Mouse (Mus musculus): Measurements from ENCODE around the gene Zfp513. TPM values are rescaled to one million over a fixed set of nuclear protein-coding genes. Genes with fewer than 3 reads are reported as not detected.
"Not testable (repeated sequence)": the region's sequence is repeated elsewhere in the genome, so short reads cannot be mapped to it uniquely, and the experiment has no call there.

Gene Zfp513
- 10 to 100 TPM; 26.8 to 29.3 TPM for total RNA-seq (2021)

GRCm38 (mm10) chr5:31201742-31202590, at the start of gene Zfp513:
TSS of gene Zfp513 (minus strand) at chr5:31202303.
- DNase-seq (ENCODE audit: low spot score in 2 of 2) = peak; percentile 97
- intact Hi-C loops (cut with DNase I) = loop anchor here (1.0 kb wide), 1 partner anchor 9 kb away; the partner anchor contains the start of genes Eif2b4 and Snx17

GRCm38 (mm10) chr5:31251541-31252101, 49.5 kb upstream of the Zfp513 start, which contains the start of gene Krtcap3:
TSS of gene Krtcap3 (plus strand) at chr5:31251691.
- intact Hi-C loops (cut with DNase I) = no loop called here
- peak in 1 of 2 experiments; percentile 43 for DNase-seq (ENCODE audit: low spot score in 2 of 2)

- DNase-seq (ENCODE audit: low spot score in 2 of 2) = no peak
- intact Hi-C loops (cut with DNase I) = no loop called here
Measured at GRCm38 (mm10) chr5:31250716-31251115, 48.6 kb upstream of the Zfp513 start.

GRCm38 (mm10) chr5:31242191-31242590, 40.1 kb upstream of the Zfp513 start:
- intact Hi-C loops (cut with DNase I) = no loop called here

GRCm38 (mm10) chr5:31241522-31242034, 39.5 kb upstream of the Zfp513 start:
- intact Hi-C loops (cut with DNase I) = loop anchor here (2.0 kb wide), 1 partner anchor 49 kb away; the partner anchor contains the start of gene Ift172
- no peak for DNase-seq (ENCODE audit: low spot score in 2 of 2)

More at GRCm38 (mm10) chr5:31242191-31242590, 40.1 kb upstream of the Zfp513 start:
- no peak for DNase-seq (ENCODE audit: low spot score in 2 of 2)

- intact Hi-C loops (cut with DNase I) = loop anchor here (1.0 to 2.0 kb wide), 2 partner anchors 21 to 50 kb away; partner anchors contain the start of genes Ift172 and Ppm1g
- DNase-seq (ENCODE audit: low spot score in 2 of 2) = peak; percentile 94 to 97
Measured at GRCm38 (mm10) chr5:31240637-31241521, 38.8 kb upstream of the Zfp513 start, which contains the start of the genes Nrbp1 and Gm9970. TSS of gene Nrbp1 (plus strand) at chr5:31240864. TSS of gene Gm9970 (minus strand) at chr5:31241232.

GRCm38 (mm10) chr5:31226641-31227040, 24.5 kb upstream of the Zfp513 start:
- DNase-seq (ENCODE audit: low spot score in 2 of 2) = no peak
- intact Hi-C loops (cut with DNase I) = no loop called here

- intact Hi-C loops (cut with DNase I) = no loop called here
- no peak for DNase-seq (ENCODE audit: low spot score in 2 of 2)
Measured at GRCm38 (mm10) chr5:31222696-31223095, 20.6 kb upstream of the Zfp513 start.

- intact Hi-C loops (cut with DNase I) = no loop called here
- no peak for DNase-seq (ENCODE audit: low spot score in 2 of 2)
Measured at GRCm38 (mm10) chr5:31221304-31221945, 19.3 kb upstream of the Zfp513 start.

- peak; percentile 97 for DNase-seq (ENCODE audit: low spot score in 2 of 2)
- intact Hi-C loops (cut with DNase I) = loop anchor here (1.0 kb wide), 1 partner anchor 20 kb away; the partner anchor contains the start of gene Nrbp1
Measured at GRCm38 (mm10) chr5:31220448-31221303, 18.6 kb upstream of the Zfp513 start, which contains the start of gene Ppm1g. TSS of gene Ppm1g (minus strand) at chr5:31220687.

GRCm38 (mm10) chr5:31219911-31220447, 17.9 kb upstream of the Zfp513 start:
- peak; percentile 63 for DNase-seq (ENCODE audit: low spot score in 2 of 2)
- intact Hi-C loops (cut with DNase I) = loop anchor here (1.0 to 5.0 kb wide), 2 partner anchors 20 to 107 kb away; partner anchors contain the start of gene Nrbp1

GRCm38 (mm10) chr5:31219474-31219873, 17.4 kb upstream of the Zfp513 start:
- intact Hi-C loops (cut with DNase I) = loop anchor here (5.0 kb wide), 1 partner anchor 108 kb away; no protein-coding TSS in a partner anchor

GRCm38 (mm10) chr5:31219070-31219469, 17.0 kb upstream of the Zfp513 start:
- no peak for DNase-seq (ENCODE audit: low spot score in 2 of 2)
- intact Hi-C loops (cut with DNase I) = loop anchor here (5.0 kb wide), 1 partner anchor 108 kb away; no protein-coding TSS in a partner anchor

More at GRCm38 (mm10) chr5:31219474-31219873, 17.4 kb upstream of the Zfp513 start:
- no peak for DNase-seq (ENCODE audit: low spot score in 2 of 2)

GRCm38 (mm10) chr5:31218294-31218693, 16.2 kb upstream of the Zfp513 start:
- DNase-seq (ENCODE audit: low spot score in 2 of 2) = no peak
- intact Hi-C loops (cut with DNase I) = loop anchor here (5.0 kb wide), 1 partner anchor 109 kb away; no protein-coding TSS in a partner anchor

- intact Hi-C loops (cut with DNase I) = loop anchor here (5.0 kb wide), 1 partner anchor 111 kb away; no protein-coding TSS in a partner anchor
- not testable (repeated sequence) for DNase-seq (ENCODE audit: low spot score in 2 of 2)
Measured at GRCm38 (mm10) chr5:31216554-31216953, 14.5 kb upstream of the Zfp513 start.

GRCm38 (mm10) chr5:31204421-31204820, 2.3 kb upstream of the Zfp513 start:
- intact Hi-C loops (cut with DNase I) = no loop called here

GRCm38 (mm10) chr5:31203866-31204265, 1.8 kb upstream of the Zfp513 start:
- intact Hi-C loops (cut with DNase I) = no loop called here
- DNase-seq (ENCODE audit: low spot score in 2 of 2) = no peak

More at GRCm38 (mm10) chr5:31204421-31204820, 2.3 kb upstream of the Zfp513 start:
- DNase-seq (ENCODE audit: low spot score in 2 of 2) = no peak
